Mouse (Mus musculus): ENCODE results near the gene Nfatc2. TPM values are rescaled to one million over a fixed set of nuclear protein-coding genes. Genes with fewer than 3 reads are reported as not detected.

Gene Nfatc2
- polyA plus RNA-seq, 1 experiment = 4.2 TPM

GRCm38 (mm10) chr2:168451714-168452708 lies 149.4 kb downstream of the Nfatc2 start:
- no peak for DNase-seq (ENCODE audit: low read depth)
- no peak for TF ChIP-seq POLR2A (IDR thresholded peaks at IDR 0.05; ENCODE audit: borderline replicate concordance, extremely low read depth, insufficient read depth, insufficient read length, poor library complexity, severe bottlenecking)
- TF ChIP-seq CTCF (IDR thresholded peaks at IDR 0.05; ENCODE audit: borderline replicate concordance, extremely low read depth, insufficient read depth, insufficient read length) = no peak

DNA sequence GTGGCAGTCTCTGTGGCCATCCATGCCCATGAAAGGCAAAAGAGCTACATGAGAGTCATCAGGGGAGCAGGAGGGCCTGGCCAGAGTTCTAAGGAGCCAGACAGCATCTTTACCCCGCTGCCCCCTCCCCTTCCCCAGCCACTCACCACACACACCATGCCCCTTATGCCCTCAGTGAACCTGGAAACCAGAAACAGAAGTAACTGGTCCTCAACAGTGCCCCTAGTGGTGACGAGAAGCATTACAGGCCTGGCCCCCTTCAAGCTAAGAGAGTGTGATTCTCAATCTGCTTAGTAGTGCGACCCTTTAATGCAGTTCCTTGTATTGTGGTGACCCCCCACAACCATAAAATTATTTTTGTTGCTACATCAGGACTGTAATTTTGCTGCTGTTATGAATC lies 150.5 kb downstream of the Nfatc2 start:
- peak; percentile 52 for DNase-seq (ENCODE audit: low read depth)
- no peak for TF ChIP-seq POLR2A (IDR thresholded peaks at IDR 0.05; ENCODE audit: borderline replicate concordance, extremely low read depth, insufficient read depth, insufficient read length, poor library complexity, severe bottlenecking)
- peak; percentile 82 for TF ChIP-seq CTCF (IDR thresholded peaks at IDR 0.05; ENCODE audit: borderline replicate concordance, extremely low read depth, insufficient read depth, insufficient read length)

DNA sequence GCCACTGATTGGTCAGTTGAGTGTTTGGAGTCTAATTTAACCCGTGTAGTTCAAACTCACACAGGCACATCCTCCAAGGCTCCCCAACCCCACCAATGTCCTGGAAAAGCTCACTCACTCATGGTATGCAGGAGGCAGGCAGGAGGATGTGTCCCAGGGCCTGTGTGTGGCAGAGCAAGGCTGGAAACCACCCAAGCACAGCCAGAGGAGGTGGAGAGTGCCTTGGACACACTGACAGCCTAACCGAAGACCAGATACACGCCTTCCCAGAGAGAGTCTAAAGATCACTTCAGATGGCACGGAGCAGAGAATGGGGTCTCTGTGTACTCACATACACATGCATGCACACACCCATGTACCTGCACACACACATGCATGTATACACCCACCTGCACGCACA lies 153.4 kb downstream of the Nfatc2 start:
- DNase-seq (ENCODE audit: low read depth) = no peak
- TF ChIP-seq POLR2A (IDR thresholded peaks at IDR 0.05; ENCODE audit: borderline replicate concordance, extremely low read depth, insufficient read depth, insufficient read length, poor library complexity, severe bottlenecking) (no peak), CTCF (IDR thresholded peaks at IDR 0.05; ENCODE audit: borderline replicate concordance, extremely low read depth, insufficient read depth, insufficient read length) (no peak)

DNA sequence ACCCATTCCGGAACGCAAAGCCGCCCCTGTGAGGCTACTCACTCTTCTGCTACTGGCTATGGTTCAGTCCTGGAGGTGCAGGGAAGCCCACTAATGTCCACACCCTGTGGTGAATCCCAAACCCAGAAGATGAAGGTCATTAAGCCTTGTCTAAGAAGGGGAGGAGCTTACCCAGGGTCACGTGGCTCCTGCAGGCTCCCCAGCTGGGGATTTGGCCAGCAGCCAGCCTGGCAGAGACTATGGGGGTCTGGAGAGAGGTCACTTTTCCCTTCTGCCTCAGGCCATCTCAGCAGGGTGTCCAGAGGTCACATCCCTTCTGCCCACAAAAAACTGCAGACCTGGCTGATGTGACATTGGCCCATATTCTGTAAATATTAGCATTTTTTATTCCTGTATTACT lies 153.9 kb downstream of the Nfatc2 start:
- TF ChIP-seq CTCF (IDR thresholded peaks at IDR 0.05; ENCODE audit: borderline replicate concordance, extremely low read depth, insufficient read depth, insufficient read length) = no peak
- no peak for TF ChIP-seq POLR2A (IDR thresholded peaks at IDR 0.05; ENCODE audit: borderline replicate concordance, extremely low read depth, insufficient read depth, insufficient read length, poor library complexity, severe bottlenecking)
- DNase-seq (ENCODE audit: low read depth) = peak; percentile 60

GRCm38 (mm10) chr2:168445211-168445810 lies 156.1 kb downstream of the Nfatc2 start:
- TF ChIP-seq CTCF (IDR thresholded peaks at IDR 0.05; ENCODE audit: borderline replicate concordance, extremely low read depth, insufficient read depth, insufficient read length) (peak; percentile 98), POLR2A (IDR thresholded peaks at IDR 0.05; ENCODE audit: borderline replicate concordance, extremely low read depth, insufficient read depth, insufficient read length, poor library complexity, severe bottlenecking) (no peak)

DNA sequence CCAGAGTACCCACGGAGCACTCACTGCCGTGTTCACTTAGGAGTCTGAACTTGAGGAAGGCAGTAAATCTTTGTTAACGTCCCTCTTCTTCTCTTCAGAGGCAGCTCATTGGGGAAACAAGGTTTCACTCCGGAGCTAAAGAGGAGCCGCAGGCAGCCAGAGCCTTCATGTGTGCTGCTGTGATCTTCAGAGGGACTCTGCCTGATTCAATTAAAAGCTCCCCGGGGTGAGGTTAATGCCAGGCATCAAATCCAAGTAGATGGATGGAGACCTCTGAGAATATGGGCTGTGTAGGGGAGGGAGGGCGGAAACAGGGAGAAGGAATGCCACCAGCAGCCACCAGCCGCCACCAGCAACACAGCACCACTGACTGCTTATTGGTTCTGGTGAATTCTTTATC lies 157.3 kb downstream of the Nfatc2 start:
- no peak for TF ChIP-seq POLR2A (IDR thresholded peaks at IDR 0.05; ENCODE audit: borderline replicate concordance, extremely low read depth, insufficient read depth, insufficient read length, poor library complexity, severe bottlenecking)
- TF ChIP-seq CTCF (IDR thresholded peaks at IDR 0.05; ENCODE audit: borderline replicate concordance, extremely low read depth, insufficient read depth, insufficient read length) = no peak
- DNase-seq (ENCODE audit: low read depth) = peak; percentile 61

More at GRCm38 (mm10) chr2:168445211-168445810, 156.1 kb downstream of the Nfatc2 start:
- peak; percentile 84 for DNase-seq (ENCODE audit: low read depth)

- TF ChIP-seq CTCF (IDR thresholded peaks at IDR 0.05; ENCODE audit: borderline replicate concordance, extremely low read depth, insufficient read depth, insufficient read length) (peak; percentile 25; the same call in 1 of the 2 replicates), POLR2A (IDR thresholded peaks at IDR 0.05; ENCODE audit: borderline replicate concordance, extremely low read depth, insufficient read depth, insufficient read length, poor library complexity, severe bottlenecking) (no peak)
- no peak for DNase-seq (ENCODE audit: low read depth)
Measured at GRCm38 (mm10) chr2:168441494-168441893, 160.0 kb downstream of the Nfatc2 start.

DNA sequence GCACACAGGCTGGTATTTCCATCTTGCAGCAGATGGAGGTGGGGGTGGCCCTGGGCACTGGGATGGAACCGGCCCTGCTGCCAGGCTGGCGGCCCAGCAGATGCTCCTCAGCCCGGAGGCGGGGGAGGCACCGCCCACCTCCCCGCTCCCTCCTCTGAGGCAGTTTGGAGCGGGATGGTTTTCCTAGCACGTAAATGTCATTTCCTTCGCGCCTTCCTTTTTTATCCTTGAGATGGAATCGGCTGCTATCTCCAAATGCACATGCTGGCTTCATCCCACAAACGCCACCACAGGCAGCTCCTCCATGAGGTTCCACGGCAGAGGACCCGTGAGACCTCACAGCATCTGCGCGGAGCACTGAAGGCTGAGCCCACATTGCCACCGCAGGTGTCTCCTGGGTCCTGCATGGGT lies 160.5 kb downstream of the Nfatc2 start:
- TF ChIP-seq POLR2A (IDR thresholded peaks at IDR 0.05; ENCODE audit: borderline replicate concordance, extremely low read depth, insufficient read depth, insufficient read length, poor library complexity, severe bottlenecking) (no peak), CTCF (IDR thresholded peaks at IDR 0.05; ENCODE audit: borderline replicate concordance, extremely low read depth, insufficient read depth, insufficient read length) (no peak)
- peak; percentile 87 for DNase-seq (ENCODE audit: low read depth)

- TF ChIP-seq POLR2A (IDR thresholded peaks at IDR 0.05; ENCODE audit: borderline replicate concordance, extremely low read depth, insufficient read depth, insufficient read length, poor library complexity, severe bottlenecking) = no peak
- no peak for TF ChIP-seq CTCF (IDR thresholded peaks at IDR 0.05; ENCODE audit: borderline replicate concordance, extremely low read depth, insufficient read depth, insufficient read length)
- DNase-seq (ENCODE audit: low read depth) = peak; percentile 39
Measured at GRCm38 (mm10) chr2:168438981-168439452, 162.4 kb downstream of the Nfatc2 start.

- TF ChIP-seq CTCF (IDR thresholded peaks at IDR 0.05; ENCODE audit: borderline replicate concordance, extremely low read depth, insufficient read depth, insufficient read length) (no peak), POLR2A (IDR thresholded peaks at IDR 0.05; ENCODE audit: borderline replicate concordance, extremely low read depth, insufficient read depth, insufficient read length, poor library complexity, severe bottlenecking) (no peak)
- DNase-seq (ENCODE audit: low read depth) = no peak
Measured at GRCm38 (mm10) chr2:168434187-168434586, 167.3 kb downstream of the Nfatc2 start.

- no peak for DNase-seq (ENCODE audit: low read depth)
- TF ChIP-seq CTCF (IDR thresholded peaks at IDR 0.05; ENCODE audit: borderline replicate concordance, extremely low read depth, insufficient read depth, insufficient read length) = no peak
- no peak for TF ChIP-seq POLR2A (IDR thresholded peaks at IDR 0.05; ENCODE audit: borderline replicate concordance, extremely low read depth, insufficient read depth, insufficient read length, poor library complexity, severe bottlenecking)
Measured at GRCm38 (mm10) chr2:168433392-168433791, 168.1 kb downstream of the Nfatc2 start.
